Mouse (Mus musculus) embryonic facial prominence, embryonic 10.5 days (tissue): ENCODE measurements around the gene Mprip. TPM values are rescaled to one million over a fixed set of nuclear protein-coding genes. Genes with fewer than 3 reads are reported as not detected.
A peak's percentile ranks its signal among the peaks of the same experiment; 100 is the strongest.

Source experiments
- DNase-seq: peaks from one replicate; pipeline ENCODE4 v3.0.0-alpha.2; 2017; ENCODE audit warnings: low spot score
- H3K27ac ChIP-seq: fragments of 300-500 bp; sonication (generic); replicated peaks from 2 replicates; pipeline ENCODE4 v1.5.1; 2016; ENCODE audit warnings: mild to moderate bottlenecking
- H3K27me3 ChIP-seq: fragments of 300-500 bp; sonication (generic); replicated peaks from 2 replicates; pipeline ENCODE4 v1.6.1; 2016; ENCODE audit warnings: low read depth, mild to moderate bottlenecking; ENCODE audit not compliant: poor library complexity, severe bottlenecking
- H3K36me3 ChIP-seq: fragments of 300-500 bp; sonication (generic); replicated peaks from 2 replicates; pipeline ENCODE4 v1.6.1; 2016; ENCODE audit warnings: mild to moderate bottlenecking, moderate library complexity
- H3K4me1 ChIP-seq: fragments of 300-500 bp; sonication (generic); 2 replicates; pipeline ENCODE4 v1.6.1; 2016
- H3K4me3 ChIP-seq: fragments of 300-500 bp; sonication (generic); 2 replicates; pipeline ENCODE4 v1.5.1; 2016; ENCODE audit warnings: mild to moderate bottlenecking, moderate library complexity
- H3K9me3 ChIP-seq: fragments of 300-500 bp; sonication (generic); 2 replicates; pipeline ENCODE4 v1.6.1; 2016; ENCODE audit warnings: mild to moderate bottlenecking
- WGBS: fragments of 180-500 bp; shearing (Covaris S2); methylation state at CpG from one replicate; pipeline ENCODE4 v1.1.7; 2016; 5-methylcytosine and 5-hydroxymethylcytosine counted together
- polyA plus RNA-seq: library from polyadenylated mRNA; unstranded; fragments of >200 nt; fragmentation: Nextera tagmentation; extraction: Ambion mirVana; gene quantifications from 2 replicates; pipeline ENCODE4 v1.2.1, GENCODE M21; 2016

Gene Mprip
- polyA plus RNA-seq, 1 experiment from 2014 or later: 40.8 TPM

GRCm38 (mm10) chr11:59635821-59636694 is 25.0 kb upstream of the Mprip start:
- WGBS: 84% methylated on average over 12 of the region's 12 CpGs
- 0 out of 2 replicates have a peak, but pooled peaks cover 8% of the 10 kb centered on the region for H3K4me1 ChIP-seq
- H3K27me3 ChIP-seq: no peaks in the 10 kb centered on the region
- no peak overlapping the region for H3K27ac ChIP-seq
- no peaks in the 10 kb centered on the region for H3K9me3 ChIP-seq
- no peak for DNase-seq
- H3K4me3 ChIP-seq: no peak overlapping the region
- no peaks in the 10 kb centered on the region for H3K36me3 ChIP-seq

GRCm38 (mm10) chr11:59636695-59637414 is 24.2 kb upstream of the Mprip start:
- no peak for DNase-seq
- H3K4me3 ChIP-seq: no peak overlapping the region
- H3K27ac ChIP-seq: no peak overlapping the region
- no peaks in the 10 kb centered on the region for H3K36me3 ChIP-seq
- 77% methylated on average over 7 of the region's 7 CpGs for WGBS
- no peaks in the 10 kb centered on the region for H3K27me3 ChIP-seq
- no peaks in the 10 kb centered on the region for H3K9me3 ChIP-seq
- 0 out of 2 replicates have a peak, but pooled peaks cover 8% of the 10 kb centered on the region for H3K4me1 ChIP-seq

- Histone ChIP-seq H3K36me3 (no peaks in the 10 kb centered on the region), H3K27ac (no peak overlapping the region), H3K4me3 (no peak overlapping the region), H3K9me3 (no peaks in the 10 kb centered on the region), H3K27me3 (no peaks in the 10 kb centered on the region; the same call in 1 of the 2 replicates), H3K4me1 (0 out of 2 replicates have a peak, but pooled peaks cover 2% of the 10 kb centered on the region)
- DNase-seq: no peak
- WGBS: 78% methylated on average over 4 of the region's 4 CpGs
Observed at GRCm38 (mm10) chr11:59639957-59640643, 21.0 kb upstream of the Mprip start.

- H3K27ac ChIP-seq: no peak overlapping the region
- no peaks in the 10 kb centered on the region for H3K36me3 ChIP-seq
- DNase-seq: no peak
- no peaks in the 10 kb centered on the region; the same call in 1 of the 2 replicates for H3K27me3 ChIP-seq
- H3K4me1 ChIP-seq: no peaks in the 10 kb centered on the region
- no peak overlapping the region for H3K4me3 ChIP-seq
- no peaks in the 10 kb centered on the region for H3K9me3 ChIP-seq
- WGBS: 81% methylated on average over 5 of the region's 5 CpGs
Observed at GRCm38 (mm10) chr11:59641227-59641626, 19.9 kb upstream of the Mprip start.

- no peaks in the 10 kb centered on the region; the same call in 1 of the 2 replicates for H3K27me3 ChIP-seq
- 93% methylated on average over 8 of the region's 8 CpGs for WGBS
- DNase-seq: no peak
- H3K36me3 ChIP-seq: no peaks in the 10 kb centered on the region
- H3K4me3 ChIP-seq: no peak overlapping the region
- H3K4me1 ChIP-seq: no peaks in the 10 kb centered on the region
- H3K9me3 ChIP-seq: no peaks in the 10 kb centered on the region
- H3K27ac ChIP-seq: no peak overlapping the region
Observed at GRCm38 (mm10) chr11:59642420-59642819, 18.7 kb upstream of the Mprip start.

- DNase-seq: no peak
- 66% methylated on average over 7 of the region's 7 CpGs for WGBS
- H3K4me3 ChIP-seq: no peak overlapping the region
- no peaks in the 10 kb centered on the region for H3K9me3 ChIP-seq
- H3K36me3 ChIP-seq: no peaks in the 10 kb centered on the region
- H3K4me1 ChIP-seq: no peaks in the 10 kb centered on the region
- H3K27ac ChIP-seq: no peak overlapping the region
- no peaks in the 10 kb centered on the region; the same call in 1 of the 2 replicates for H3K27me3 ChIP-seq
Observed at GRCm38 (mm10) chr11:59645036-59645435, 16.1 kb upstream of the Mprip start.

GRCm38 (mm10) chr11:59649058-59649457 is 12.0 kb upstream of the Mprip start:
- Histone ChIP-seq H3K4me1 (no peaks in the 10 kb centered on the region), H3K9me3 (no peaks in the 10 kb centered on the region), H3K4me3 (no peak overlapping the region), H3K27ac (no peak overlapping the region), H3K27me3 (no peaks in the 10 kb centered on the region; the same call in 1 of the 2 replicates), H3K36me3 (no peaks in the 10 kb centered on the region)
- DNase-seq: no peak
- WGBS: 79% methylated on average over 4 of the region's 4 CpGs

GRCm38 (mm10) chr11:59653003-59653402 is 8.1 kb upstream of the Mprip start:
- no peak for DNase-seq
- no peaks in the 10 kb centered on the region for H3K27me3 ChIP-seq
- no peaks in the 10 kb centered on the region for H3K9me3 ChIP-seq
- H3K27ac ChIP-seq: no peak overlapping the region
- WGBS: 78% methylated on average over 2 of the region's 2 CpGs
- H3K36me3 ChIP-seq: no peaks in the 10 kb centered on the region
- H3K4me1 ChIP-seq: peaks cover 21% of the 10 kb centered on the region
- H3K4me3 ChIP-seq: no peak overlapping the region

- H3K36me3 ChIP-seq: no peaks in the 10 kb centered on the region
- no peak for DNase-seq
- H3K27me3 ChIP-seq: no peaks in the 10 kb centered on the region
- H3K27ac ChIP-seq: no peak overlapping the region
- H3K9me3 ChIP-seq: no peaks in the 10 kb centered on the region
- WGBS: 92% methylated on average over 2 of the region's 2 CpGs
- no peak overlapping the region for H3K4me3 ChIP-seq
- peaks cover 24% of the 10 kb centered on the region for H3K4me1 ChIP-seq
Observed at GRCm38 (mm10) chr11:59653547-59653946, 7.6 kb upstream of the Mprip start.

- peak; percentile 40 for DNase-seq
- 49% methylated on average over 5 of the region's 5 CpGs for WGBS
- Histone ChIP-seq H3K27me3 (peaks cover 5% of the 10 kb centered on the region; the same call in 1 of the 2 replicates), H3K4me1 (peaks cover 24% of the 10 kb centered on the region), H3K9me3 (no peaks in the 10 kb centered on the region), H3K36me3 (no peaks in the 10 kb centered on the region), H3K27ac (peak overlapping the region; percentile 66), H3K4me3 (no peak overlapping the region)
Observed at GRCm38 (mm10) chr11:59655337-59655736, 5.8 kb upstream of the Mprip start.

- H3K36me3 ChIP-seq: no peaks in the 10 kb centered on the region
- no peaks in the 10 kb centered on the region for H3K9me3 ChIP-seq
- H3K4me1 ChIP-seq: peaks cover 27% of the 10 kb centered on the region
- no peak for DNase-seq
- peaks cover 9% of the 10 kb centered on the region for H3K27me3 ChIP-seq
- peak overlapping the region; percentile 66; the same call in 1 of the 2 replicates for H3K27ac ChIP-seq
- WGBS: 58% methylated on average over 7 of the region's 7 CpGs
- H3K4me3 ChIP-seq: no peak overlapping the region
Observed at GRCm38 (mm10) chr11:59656016-59656415, 5.1 kb upstream of the Mprip start.

GRCm38 (mm10) chr11:59661601-59662248 is 620 bp downstream of the Mprip start:
- Histone ChIP-seq H3K36me3 (peaks cover 9% of the 10 kb centered on the region), H3K27ac (peak overlapping the region; percentile 92), H3K9me3 (no peaks in the 10 kb centered on the region), H3K27me3 (peaks cover 11% of the 10 kb centered on the region), H3K4me3 (peak overlapping the region; percentile 80), H3K4me1 (peaks cover 47% of the 10 kb centered on the region)
- 1% methylated on average over 28 of the region's 28 CpGs for WGBS
- peak; percentile 48 for DNase-seq
